Mouse (Mus musculus) frontal cortex, postnatal 36 days (tissue): ENCODE data around the gene Rell1.
A peak's percentile ranks its signal among the peaks of the same experiment; 100 is the strongest.

Experiments used
- DNase-seq, 2 experiments: peaks; one replicate each; pipeline ENCODE4 v3.0.0; 2022; ENCODE audit warnings: low spot score in 2 of 2

Gene Rell1

DNA sequence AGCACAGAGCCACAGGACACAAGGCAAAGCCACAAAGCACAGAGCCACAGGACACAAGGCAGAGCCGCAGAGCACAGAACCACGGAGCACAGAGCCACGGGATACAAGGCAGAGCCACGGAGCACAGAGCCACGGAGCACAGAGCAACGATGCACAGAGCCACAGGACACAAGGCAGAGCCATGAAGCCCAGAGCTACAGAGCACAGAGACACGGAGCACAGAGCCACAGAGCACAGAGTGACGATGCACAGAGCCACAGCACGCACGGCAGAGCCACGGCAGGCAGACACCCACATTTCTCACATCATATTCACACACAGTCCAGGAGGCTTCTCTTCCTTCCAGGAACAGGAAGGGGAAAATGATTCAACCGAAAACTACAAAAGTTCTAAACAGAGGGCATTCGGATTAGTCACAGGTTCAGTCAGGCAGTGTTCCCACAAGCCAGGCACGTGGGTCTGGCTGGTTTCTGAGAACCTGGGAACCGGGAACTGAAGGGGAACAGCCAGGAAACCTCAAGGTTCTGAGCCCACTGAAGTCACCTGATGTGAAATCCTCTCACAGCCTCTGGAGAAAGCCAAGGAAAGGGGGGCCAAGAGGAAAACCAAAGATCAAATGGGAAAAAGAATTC lies 15.2 kb downstream of the Rell1 start:
- no peak for DNase-seq

DNA sequence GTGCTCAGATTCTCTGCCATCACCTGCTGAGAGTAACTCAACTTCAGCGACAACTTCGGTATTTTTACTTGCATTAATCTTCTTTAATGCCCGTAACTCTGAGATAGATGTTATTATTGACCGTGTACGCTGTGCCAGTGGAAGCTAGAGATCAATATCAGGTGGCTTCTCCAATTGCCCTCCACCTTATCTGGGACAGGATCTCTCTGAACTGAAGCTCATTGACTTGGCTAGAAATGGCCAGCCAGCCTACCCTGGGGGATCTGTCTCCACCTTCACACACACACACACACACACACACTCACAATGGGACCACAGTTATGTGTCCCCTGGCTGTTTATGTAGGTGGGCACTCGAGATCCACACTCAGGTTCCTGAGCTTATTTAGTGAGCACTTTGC lies 16.7 kb downstream of the Rell1 start:
- DNase-seq: no peak

DNA sequence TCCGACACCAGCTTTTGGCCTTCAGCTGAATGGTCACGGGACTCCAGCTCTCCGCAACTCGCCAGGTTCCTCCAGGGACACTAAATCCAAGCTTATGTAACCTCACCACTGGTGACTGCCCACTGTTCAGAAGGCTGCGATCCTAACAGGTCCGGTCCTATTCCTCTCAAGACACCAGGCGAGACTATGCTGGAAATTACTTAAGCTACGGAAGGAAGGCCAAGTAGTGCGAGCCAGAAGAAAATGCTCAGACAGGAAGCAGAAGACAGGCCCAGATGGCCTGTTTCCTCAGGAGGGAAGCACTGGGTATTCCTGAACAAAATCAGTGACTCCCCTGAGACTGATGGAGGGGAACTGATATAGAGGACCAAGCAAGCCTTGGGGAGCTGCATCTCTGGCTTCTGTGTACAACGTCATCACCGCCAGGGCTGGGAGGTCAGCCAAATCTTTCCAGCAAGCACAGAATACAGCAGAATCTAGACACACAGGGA lies 17.2 kb downstream of the Rell1 start:
- no peak for DNase-seq

DNA sequence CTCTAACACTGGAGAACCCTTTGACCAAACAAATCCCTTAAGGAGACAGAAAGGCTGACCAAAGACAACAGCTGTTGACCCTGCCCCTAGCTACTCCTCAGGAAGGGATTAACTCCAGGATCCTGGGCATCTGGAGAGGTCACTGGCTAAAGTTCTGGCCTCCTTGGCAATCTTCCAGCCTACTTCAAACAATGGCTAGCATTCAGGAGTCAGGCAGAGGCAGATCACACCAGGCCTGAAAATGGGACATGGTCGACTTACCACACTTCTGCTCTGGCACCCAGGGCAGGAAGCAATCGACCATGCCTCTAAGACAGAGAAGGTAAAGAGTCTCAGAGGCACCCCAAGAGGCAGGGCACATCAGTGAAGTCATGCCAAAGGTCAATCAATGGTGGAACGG lies 19.5 kb downstream of the Rell1 start:
- no peak for DNase-seq

DNA sequence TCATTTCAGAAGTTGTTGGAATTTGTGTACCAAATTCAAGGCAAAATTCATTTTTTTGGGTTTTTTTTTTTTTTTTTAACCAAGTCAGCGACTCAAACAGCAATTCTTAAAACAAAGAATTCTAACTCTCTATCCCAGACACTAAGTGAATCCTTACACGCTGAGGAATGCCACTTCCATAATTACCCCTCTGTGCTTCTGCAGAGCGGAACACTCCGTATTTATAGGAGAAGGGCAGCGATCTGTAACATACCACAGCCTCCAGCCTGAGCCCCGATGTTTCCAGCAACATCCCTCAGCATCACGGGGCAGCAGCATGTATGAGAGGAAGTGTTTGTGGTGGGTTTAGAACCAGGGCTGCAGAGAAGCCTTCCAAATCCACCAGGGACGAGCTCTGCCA lies 21.2 kb downstream of the Rell1 start:
- DNase-seq: no peak

DNA sequence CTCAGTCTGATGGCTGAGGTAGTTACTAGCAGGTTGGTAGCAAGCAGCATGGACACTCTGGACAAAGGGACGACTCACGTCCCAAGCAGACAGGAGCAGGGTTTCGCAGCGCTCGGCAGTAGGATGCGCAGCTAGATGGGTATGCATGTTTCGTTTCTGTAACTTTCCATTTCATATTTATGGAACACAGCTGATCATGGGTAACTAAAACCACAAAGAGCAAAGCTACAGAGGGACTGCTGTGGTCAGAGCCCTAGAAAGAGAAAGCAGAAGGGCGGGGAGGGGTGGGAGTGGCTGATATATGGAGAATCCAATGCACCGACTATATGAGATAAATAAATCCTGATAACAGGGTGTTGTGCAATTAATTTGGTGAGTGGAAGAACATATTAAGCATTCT lies 25.4 kb downstream of the Rell1 start:
- DNase-seq: no peak

DNA sequence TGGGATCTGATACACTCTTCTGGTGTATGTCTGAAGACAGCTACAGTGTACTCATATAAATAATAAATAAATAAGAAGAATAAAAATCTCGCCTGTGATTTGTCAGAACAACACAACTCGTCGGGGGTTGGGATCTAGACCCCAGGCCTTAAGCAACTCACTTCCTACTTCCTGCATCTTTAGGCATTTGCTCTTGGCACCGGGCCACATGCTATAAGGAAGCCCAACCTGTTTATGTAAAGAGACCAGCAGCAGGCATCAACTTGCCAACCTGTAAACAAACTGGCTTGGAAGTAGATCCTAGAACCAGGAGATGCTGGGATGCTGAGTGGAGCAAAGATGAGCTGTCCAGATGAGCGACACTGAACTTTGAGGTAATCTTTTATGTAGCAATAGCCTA lies 26.8 kb downstream of the Rell1 start:
- no peak for DNase-seq

DNA sequence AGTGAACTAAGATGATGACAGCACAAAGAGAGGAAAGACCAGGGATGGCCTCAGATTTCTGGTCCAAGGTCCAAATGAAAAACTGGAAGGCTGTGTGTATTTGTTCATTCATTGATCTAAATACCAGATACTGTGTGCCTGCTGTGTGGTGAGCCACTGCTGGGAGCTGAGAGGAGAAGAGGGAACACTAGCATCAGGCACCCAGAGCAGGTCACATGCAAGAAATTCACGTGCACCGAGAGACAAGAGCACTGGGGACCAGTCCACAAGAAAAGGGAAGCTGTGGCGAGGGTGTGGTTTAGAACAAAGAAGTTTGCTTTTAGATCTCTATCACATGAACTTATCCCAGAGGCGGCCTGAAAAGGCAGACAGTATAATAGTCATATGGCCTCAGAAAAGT lies 30.1 kb downstream of the Rell1 start:
- no peak for DNase-seq

DNA sequence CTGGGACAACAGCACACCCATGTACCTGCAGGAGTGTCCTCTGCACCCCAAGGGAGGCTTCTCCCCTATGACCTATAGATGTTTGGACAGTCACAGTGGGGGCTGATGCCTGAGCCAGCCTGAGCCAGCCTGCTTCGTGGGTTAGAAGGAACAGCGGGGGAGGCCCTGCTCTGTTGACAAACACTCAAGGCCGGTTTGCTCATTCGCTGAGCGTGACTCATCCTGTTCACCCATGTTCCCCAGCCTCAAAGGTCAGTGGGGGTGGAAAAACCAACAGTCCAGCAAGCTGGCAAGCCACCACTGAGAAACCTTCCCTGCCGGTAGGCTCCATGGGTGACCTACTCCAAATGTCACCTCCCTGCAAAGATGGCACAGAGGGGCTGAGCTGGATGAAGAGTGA lies 32.0 kb downstream of the Rell1 start:
- DNase-seq: no peak

DNA sequence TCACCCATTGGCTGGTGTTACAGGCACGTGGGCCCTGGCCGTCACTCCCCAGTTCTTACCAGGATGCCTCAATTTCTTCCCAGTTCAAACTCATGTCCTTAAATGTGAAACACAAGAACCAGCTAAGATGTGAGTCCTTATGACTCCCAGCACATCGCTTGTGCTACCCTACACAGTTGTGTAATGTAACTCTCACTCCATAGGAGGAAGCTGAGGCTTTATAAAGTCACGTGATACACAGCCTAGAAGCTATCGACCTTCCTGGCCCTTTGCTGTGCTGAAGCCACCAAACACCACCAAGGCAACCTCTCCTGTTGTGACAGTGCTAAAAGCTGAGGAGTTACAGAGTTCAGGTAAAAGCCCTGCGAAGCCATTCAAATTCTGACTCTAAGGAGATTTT lies 33.1 kb downstream of the Rell1 start:
- no peak for DNase-seq

DNA sequence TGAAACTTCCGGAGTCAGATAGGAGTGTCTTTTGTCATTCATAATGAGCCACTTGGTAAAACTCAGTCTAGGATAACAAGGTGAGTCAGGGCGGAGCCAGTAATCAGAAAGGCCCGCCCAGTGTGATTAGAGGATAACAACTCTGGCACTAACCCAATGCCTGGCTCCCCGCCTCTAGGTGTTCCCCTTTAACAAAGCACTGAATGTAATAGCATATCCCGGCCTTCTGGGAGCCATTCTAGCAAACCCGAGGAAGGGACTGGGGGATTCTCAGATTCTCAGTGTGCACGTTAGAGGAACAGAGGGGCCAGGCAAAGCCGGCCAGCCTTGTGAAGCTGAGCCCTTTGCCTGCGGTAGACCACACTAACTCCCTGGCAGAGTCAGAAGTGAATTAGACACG lies 35.9 kb downstream of the Rell1 start:
- no peak for DNase-seq

DNA sequence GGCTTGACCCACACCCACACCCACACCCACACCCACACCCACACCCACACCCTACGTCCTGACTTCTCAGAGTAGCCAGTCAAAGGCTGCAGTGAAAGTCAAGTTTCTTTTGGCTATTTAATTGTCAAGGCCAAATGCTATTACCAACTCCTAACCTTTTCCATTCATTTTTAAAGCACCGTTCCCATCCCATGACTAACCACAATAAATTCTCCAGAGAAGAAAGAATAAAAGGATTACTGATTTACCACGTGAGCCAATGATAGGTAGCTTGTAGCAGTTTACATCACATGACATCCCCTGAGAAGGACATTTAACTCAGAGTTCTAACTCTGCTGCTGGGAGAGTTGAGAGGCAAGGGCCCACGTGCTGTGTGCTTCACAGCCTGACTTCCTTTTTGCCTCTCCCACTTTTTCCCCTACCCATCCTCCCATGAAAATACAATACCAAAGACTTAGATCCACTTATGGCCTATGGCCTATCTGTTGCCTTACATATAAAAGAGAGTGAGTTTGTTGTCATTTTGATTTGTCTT lies 37.8 kb downstream of the Rell1 start:
- no peak for DNase-seq

DNA sequence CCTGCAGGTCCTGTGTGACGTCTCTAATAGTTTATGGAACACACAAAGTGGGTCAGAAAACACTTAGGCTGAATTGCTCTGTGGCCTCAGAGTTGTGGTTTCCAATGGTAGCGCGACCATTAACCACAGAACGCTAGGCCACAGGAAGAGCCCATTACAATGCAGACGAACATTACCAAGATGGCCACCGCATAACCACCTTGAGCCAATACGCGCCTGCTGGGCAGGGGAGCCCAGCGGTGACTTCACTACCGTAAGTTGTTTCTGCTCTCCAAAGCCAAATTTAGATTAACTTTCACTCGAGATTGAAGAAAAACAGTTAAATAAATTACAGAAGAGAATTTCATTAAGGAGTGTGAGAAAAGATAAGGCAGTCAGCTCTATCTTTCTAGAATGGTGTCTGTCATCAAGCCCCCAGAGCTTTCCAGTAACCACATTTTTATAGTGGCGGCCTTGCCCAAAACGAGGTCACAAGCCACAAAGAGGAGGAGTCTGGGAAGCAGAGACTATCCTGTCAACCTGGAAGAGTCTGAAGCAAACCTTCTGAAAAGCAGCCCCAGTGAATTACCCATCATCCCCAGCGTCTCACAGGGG lies 43.6 kb downstream of the Rell1 start:
- no peak for DNase-seq

DNA sequence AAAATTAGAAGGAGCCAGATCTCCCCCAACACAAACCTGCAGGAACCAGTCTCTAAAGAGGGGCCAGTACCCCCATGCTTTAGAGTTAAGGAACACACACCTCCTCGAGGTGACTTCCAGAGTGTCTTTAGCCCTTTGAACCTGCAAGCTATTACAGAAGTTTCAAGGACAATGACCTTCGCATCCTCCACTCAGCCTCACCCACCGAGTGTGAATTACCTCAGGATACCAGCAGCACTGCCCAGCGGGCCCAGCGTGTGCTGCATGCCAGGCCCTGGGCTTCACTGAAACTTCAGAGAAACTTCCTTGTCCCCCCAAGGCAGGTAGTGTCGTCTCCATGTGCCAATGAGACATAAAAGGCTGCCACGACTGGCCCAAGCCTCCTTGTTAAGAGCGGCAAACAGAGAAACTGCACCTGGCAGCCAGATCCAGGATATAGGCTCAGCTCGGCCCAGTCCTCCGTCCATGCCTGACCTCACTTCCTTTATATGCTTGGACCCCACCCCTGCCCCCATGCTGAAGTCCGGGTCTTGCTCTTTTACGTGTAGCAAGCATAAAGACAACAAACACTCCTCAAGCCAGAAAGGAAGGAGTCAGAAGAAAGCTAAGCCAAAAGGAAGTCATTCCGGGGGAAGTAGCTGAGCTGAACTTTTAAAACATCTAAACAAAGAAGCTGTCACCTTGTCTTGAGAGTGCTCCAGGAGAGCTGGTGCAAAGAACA lies 45.2 kb downstream of the Rell1 start:
- no peak for DNase-seq

DNA sequence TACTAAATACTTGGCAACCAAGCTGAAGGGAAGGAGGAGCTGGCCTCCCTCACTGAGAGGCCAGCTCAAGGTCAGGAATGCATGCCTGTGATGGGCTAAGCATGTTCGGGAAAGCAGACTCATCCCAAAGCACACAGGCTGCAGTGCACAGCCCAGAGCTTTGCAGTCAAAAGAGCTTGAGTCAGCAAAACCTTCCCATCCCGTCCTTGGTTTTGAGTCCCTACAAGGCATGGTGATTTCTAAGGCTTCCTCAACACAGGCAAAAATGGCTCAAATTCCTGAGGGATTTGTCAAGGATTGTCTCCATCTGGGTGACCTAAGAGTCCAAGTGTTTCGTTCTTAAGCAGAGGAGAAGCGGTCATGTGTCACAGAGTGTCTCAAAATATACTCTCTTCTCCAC lies 50.5 kb downstream of the Rell1 start:
- no peak for DNase-seq

DNA sequence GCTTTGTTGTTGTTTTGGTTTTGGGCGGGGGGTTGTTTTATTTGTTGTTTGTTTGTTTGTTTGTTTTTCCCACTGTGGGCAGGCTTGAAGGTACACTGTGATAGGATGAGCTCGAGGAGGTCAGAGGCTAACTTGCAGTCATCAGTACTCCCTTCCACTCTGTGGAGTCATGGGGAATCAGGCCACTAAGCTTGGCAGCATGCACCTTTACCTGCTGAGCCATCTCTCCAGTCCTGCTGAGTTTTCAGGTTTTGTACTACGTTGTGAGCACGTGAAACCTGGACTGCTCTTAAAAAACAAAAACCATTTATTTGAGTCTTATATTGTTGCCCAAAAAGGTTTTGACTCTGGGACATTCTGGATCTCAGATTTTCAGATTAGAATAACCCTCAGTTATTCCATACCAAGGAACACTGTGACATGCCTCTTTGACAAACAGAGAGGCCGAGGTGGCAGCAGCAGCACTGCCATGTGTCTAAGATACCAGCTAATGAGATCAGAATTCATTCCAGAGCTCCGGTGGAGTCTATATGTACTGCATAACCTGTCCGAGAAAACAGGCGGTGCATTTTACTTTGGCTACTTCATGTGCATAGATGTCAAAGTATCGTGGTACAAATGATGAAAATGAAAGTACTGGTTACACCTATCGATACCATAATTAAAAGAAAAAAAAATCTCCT lies 52.1 kb downstream of the Rell1 start:
- DNase-seq: no peak

DNA sequence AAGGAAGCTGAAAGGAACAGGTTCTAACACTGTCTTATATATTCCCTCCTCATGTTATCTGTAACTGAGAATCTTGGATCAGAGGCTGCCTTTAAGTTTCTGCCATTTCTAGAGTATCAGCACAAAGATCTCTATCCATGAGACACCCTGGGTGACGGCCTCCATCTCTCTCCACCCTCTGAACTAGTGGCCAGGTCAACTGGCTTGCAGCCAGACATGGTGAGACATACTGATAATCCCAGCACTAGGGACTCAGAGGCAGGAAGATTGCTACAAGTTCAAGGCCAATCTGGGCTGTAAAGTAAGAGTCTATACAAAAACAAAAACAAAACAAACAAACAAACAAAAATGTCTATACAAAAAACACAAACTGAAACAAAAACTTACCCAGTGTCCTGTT lies 53.8 kb downstream of the Rell1 start:
- no peak for DNase-seq

DNA sequence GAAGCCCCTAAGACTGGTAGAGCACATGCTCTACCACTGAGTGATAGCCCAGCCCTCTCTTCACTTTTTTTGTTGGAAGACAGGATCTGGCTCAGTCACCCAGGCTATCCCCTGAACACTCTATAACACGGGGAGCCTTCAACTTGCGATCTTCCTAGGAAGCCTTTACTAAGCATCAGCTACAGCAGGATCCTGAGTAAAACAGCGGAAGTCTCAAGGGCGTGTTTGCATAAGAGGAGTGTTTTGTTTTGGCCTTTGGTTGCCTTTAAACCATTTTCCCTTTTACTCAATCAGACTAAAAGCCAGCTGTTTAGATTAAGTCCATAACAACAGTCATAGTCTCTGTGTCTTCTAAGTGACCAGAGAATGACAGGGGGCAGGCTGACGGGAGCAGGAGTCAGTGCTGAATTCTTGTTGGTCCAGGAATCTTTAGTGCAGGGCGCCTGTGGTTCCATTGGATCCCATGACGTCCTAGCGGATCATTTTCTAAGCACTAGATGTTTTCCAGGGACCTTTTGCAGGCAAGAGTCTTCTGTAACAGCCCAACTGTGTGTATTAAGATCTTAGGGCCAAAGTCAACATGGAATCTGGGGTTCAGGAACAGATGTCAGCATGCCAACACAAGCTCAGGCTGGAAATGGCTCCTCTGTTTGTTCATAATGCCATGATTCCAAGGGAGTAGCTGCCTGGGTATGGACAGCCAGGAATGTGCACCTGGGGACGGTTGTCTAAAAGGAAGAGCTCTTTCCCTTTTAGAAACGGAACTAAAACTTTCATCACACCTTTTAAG lies 58.3 kb downstream of the Rell1 start:
- no peak for DNase-seq

DNA sequence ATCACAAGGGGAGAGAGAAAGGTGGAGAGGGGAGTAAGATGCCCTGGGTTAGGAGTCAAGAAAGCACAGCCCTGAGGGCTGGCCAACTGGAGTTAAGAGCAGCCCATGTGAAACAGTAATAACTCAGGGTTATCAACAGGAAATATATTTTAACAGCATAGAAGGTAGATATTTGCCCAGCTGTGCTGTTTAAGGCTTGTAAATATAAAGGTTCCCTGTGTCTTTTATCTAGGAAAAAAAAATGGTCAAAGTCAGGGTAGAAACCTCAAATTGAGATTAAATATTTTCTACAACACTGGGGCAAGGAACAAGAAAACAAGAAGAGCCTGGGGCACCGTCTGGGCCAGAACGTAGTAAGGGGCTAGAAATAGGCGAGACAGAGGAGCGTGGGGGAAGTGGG lies 61.2 kb downstream of the Rell1 start:
- no peak for DNase-seq

DNA sequence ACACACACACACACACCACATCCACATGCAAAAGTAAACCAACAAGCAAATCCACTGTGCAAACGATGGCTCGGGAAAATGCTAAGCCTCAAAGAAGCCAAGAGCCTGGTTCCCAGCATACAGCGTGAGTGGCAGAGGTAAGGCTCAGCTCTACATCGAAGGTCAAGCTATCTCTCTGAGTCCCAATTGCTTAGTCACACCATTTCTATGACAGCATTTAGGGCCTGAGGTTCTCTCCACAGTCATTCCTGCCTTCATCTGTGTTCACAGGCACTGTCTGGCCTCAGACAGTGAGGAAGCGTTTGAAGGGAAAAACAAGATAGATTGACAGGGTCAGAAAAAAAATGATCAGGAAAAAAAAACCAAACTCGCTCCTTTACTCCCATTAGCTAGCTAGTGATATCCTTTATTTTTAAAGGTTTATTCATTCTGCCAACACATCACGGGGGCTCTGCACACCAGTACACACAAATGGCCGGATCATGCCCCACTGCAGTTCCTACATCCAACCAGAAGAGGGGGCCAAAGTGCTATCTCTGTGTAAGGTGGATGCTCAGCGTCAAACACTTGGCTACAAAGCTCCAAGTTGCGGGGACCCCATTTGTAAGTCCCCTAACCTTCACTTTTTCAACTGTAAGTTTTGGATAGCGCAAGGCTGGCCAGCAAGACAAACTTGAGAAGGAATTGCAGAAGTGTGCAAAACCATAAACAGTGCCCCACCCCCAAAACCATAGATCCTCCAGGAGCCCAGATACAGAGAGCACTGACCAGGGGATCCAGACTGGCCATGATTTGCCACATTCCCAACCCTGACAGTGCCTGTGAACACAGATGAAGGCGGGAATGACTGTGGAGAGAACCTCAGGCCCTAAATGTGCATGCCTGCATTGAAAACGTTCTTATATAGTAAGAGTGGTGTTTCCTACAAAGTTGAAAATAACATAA lies 62.3 kb downstream of the Rell1 start:
- peak; percentile 86 to 88 for DNase-seq

DNA sequence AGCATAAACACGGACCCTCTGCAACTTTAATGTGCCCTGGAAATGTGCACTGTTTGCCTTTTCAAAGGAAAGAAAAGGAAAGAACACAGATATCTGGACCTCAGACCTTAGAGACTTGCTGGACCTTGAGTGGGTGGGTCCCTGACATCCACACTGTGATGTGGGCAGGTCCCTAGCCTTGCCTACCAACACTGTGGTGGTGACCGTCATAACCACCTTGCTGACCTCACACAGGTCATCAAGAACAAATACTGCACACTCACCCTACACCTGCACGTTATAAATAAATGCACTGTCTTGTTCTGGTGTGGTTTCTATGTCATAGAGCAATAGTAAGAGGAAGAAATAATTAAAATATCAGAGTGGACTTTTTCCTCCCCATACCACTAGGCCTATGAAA lies 65.4 kb downstream of the Rell1 start:
- no peak for DNase-seq
